In the genomic region with DNA sequence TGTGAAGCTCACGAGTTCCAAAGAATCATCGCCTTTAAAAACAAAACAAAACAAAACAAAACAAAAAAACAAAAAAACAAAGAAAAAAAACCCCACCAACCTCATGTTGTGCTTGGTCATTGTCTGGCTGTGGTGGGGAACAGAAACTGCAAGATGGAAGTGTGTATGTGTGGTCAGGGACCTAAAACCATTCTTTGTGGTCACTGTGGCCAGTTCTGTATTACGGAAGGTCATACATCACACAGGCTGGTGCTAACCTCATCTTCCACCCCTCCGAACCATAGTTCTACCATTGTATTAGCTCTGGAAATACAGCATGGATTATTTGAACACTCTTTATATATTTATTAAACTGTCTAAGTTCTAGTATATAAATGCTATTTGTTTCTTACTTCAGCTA, we compare ENCODE assay signal across 27 mouse cellular contexts.
DNase-seq lines count a peak whose midpoint lies in the region; ATAC-seq lines count a peak whose summit lies in the region.
"Had no signal": no experiment of that assay in that cellular context is flagged by ENCODE, and none has a peak within 500 bp of the region (broad histone marks: within the 10 kb centered on the region; RNA-seq: fewer than 3 reads in every experiment).

No protein-coding gene starts in this region.

- no peak for ATAC-seq in midbrain, embryonic 11.5 days (ENCODE audit: low FRiP score)
- ATAC-seq in midbrain, embryonic 16.5 days, result no peak
- ATAC-seq in granulocyte monocyte progenitor cell, adult 5-6 weeks (replicated peaks; ENCODE audit: poor library complexity, severe bottlenecking), result peak; percentile 87
- peak; percentile 83 for ATAC-seq in megakaryocyte progenitor cell, adult 5-6 weeks (replicated peaks; ENCODE audit: poor library complexity)
- ATAC-seq in hindbrain, embryonic 11.5 days (ENCODE audit: low FRiP score), result no peak
- ATAC-seq: activated CD4-positive, CD25-positive, alpha-beta regulatory T cell, adult 4 months; forebrain, embryonic 14.5 days; forebrain, postnatal 0 days; hindbrain, postnatal 0 days; inflammation-experienced regulatory T-cells, adult 6 months; intestine, embryonic 16.5 days had no signal

- no peak overlapping the region for H3K9ac ChIP-seq in midbrain, embryonic 11.5 days (ENCODE audit: low read length)
- no peak overlapping the region for H3K9ac ChIP-seq in midbrain, embryonic 16.5 days (ENCODE audit: low read depth, low read length)
- H3K9ac ChIP-seq in hindbrain, embryonic 11.5 days (ENCODE audit: low read depth, low read length), result no peak overlapping the region
- H3K9ac ChIP-seq: embryonic facial prominence, embryonic 13.5 days; forebrain, postnatal 0 days; heart, embryonic 13.5 days; hindbrain, embryonic 14.5 days had no signal

- no peaks in the 10 kb centered on the region for H3K9me3 ChIP-seq in midbrain, embryonic 11.5 days (ENCODE audit: control insufficient read depth, low read length)
- no peaks in the 10 kb centered on the region for H3K9me3 ChIP-seq in midbrain, embryonic 16.5 days (replicated peaks; ENCODE audit: control insufficient read depth, low read length, poor library complexity, severe bottlenecking)
- no peaks in the 10 kb centered on the region for H3K9me3 ChIP-seq in hindbrain, embryonic 11.5 days (ENCODE audit: control insufficient read depth, low read length)
- H3K9me3 ChIP-seq in limb, embryonic 10.5 days (replicated peaks), result no peaks in the 10 kb centered on the region
- H3K9me3 ChIP-seq: embryonic facial prominence, embryonic 10.5 days; embryonic facial prominence, embryonic 13.5 days; heart, embryonic 13.5 days; hindbrain, embryonic 10.5 days had no signal

- no peak overlapping the region for H3K4me2 ChIP-seq in midbrain, embryonic 11.5 days
- no peak overlapping the region for H3K4me2 ChIP-seq in midbrain, embryonic 16.5 days (ENCODE audit: low read length)
- H3K4me2 ChIP-seq in hindbrain, embryonic 11.5 days (replicated peaks; ENCODE audit: low read depth, low read length), result no peak overlapping the region
- H3K4me2 ChIP-seq: embryonic facial prominence, embryonic 13.5 days; hindbrain, embryonic 14.5 days had no signal

- H3K27ac ChIP-seq in midbrain, embryonic 11.5 days (ENCODE audit: low read depth, low read length), result no peak overlapping the region
- H3K27ac ChIP-seq in midbrain, embryonic 16.5 days (ENCODE audit: low read length), result no peak overlapping the region
- no peak overlapping the region for H3K27ac ChIP-seq in hindbrain, embryonic 11.5 days (ENCODE audit: low read depth, low read length)
- no peak overlapping the region for H3K27ac ChIP-seq in limb, embryonic 10.5 days
- H3K27ac ChIP-seq: embryonic facial prominence, embryonic 13.5 days; gastrocnemius, adult 2 months; hindbrain, embryonic 10.5 days; hindbrain, embryonic 14.5 days; hindbrain, postnatal 0 days had no signal

- WGBS in midbrain, embryonic 11.5 days, result 91% methylated on average over 4 of the region's 4 CpGs
- 93% methylated on average over 4 of the region's 4 CpGs for WGBS in midbrain, embryonic 16.5 days
- WGBS in hindbrain, embryonic 11.5 days, result 92% methylated on average over 4 of the region's 4 CpGs
- WGBS in limb, embryonic 10.5 days, result 93% methylated on average over 4 of the region's 4 CpGs

- H3K36me3 ChIP-seq in midbrain, embryonic 11.5 days (ENCODE audit: control insufficient read depth, insufficient read depth, low read length), result no peaks in the 10 kb centered on the region
- H3K36me3 ChIP-seq in midbrain, embryonic 16.5 days (ENCODE audit: control insufficient read depth, insufficient read depth, low read length), result no peaks in the 10 kb centered on the region
- no peaks in the 10 kb centered on the region for H3K36me3 ChIP-seq in hindbrain, embryonic 11.5 days (ENCODE audit: control insufficient read depth, insufficient read depth, low read length)
- no peaks in the 10 kb centered on the region for H3K36me3 ChIP-seq in limb, embryonic 10.5 days
- H3K36me3 ChIP-seq: embryonic facial prominence, embryonic 10.5 days; embryonic facial prominence, embryonic 13.5 days; heart, embryonic 13.5 days; hindbrain, embryonic 10.5 days had no signal

- no peak overlapping the region for H3K4me3 ChIP-seq in midbrain, embryonic 11.5 days (ENCODE audit: low read depth, low read length)
- H3K4me3 ChIP-seq in midbrain, embryonic 16.5 days (ENCODE audit: low read depth, low read length), result no peak overlapping the region
- H3K4me3 ChIP-seq in hindbrain, embryonic 11.5 days (ENCODE audit: low read depth, low read length), result no peak overlapping the region
- H3K4me3 ChIP-seq in limb, embryonic 10.5 days, result no peak overlapping the region
- H3K4me3 ChIP-seq: embryonic facial prominence, embryonic 10.5 days; embryonic facial prominence, embryonic 13.5 days; erythroblast, embryonic 14.5 days; gastrocnemius, adult 2 months; heart, embryonic 13.5 days; hindbrain, embryonic 10.5 days had no signal

- H3K27me3 ChIP-seq in midbrain, embryonic 11.5 days (ENCODE audit: control insufficient read depth, insufficient read depth, low read length), result no peaks in the 10 kb centered on the region
- H3K27me3 ChIP-seq in midbrain, embryonic 16.5 days (ENCODE audit: control insufficient read depth, insufficient read depth, low read depth, low read length), result no peaks in the 10 kb centered on the region
- H3K27me3 ChIP-seq in hindbrain, embryonic 11.5 days (ENCODE audit: control insufficient read depth, insufficient read depth, low read length), result no peaks in the 10 kb centered on the region
- H3K27me3 ChIP-seq in limb, embryonic 10.5 days (ENCODE audit: low read depth, poor library complexity, severe bottlenecking), result no peaks in the 10 kb centered on the region
- H3K27me3 ChIP-seq: heart, embryonic 13.5 days had no signal

- peak; percentile 67 for DNase-seq in midbrain, embryonic 11.5 days (ENCODE audit: low spot score, missing footprints)
- no peak for DNase-seq in hindbrain, embryonic 11.5 days (ENCODE audit: low spot score)
- DNase-seq in limb, embryonic 10.5 days (ENCODE audit: low spot score), result no peak
- DNase-seq: adrenal gland, adult 8-10 months; adrenal gland, postnatal 25 days; cerebellum, adult 18-20 months; cerebellum, adult 9-10 months; cerebellum, postnatal 14 days; forebrain, postnatal 0 days; gastrocnemius, adult 2 months; gastrocnemius, postnatal 14 days; heart, adult 18-20 months; heart, postnatal 14 days had no signal

- H3K4me1 ChIP-seq in midbrain, embryonic 11.5 days (ENCODE audit: control insufficient read depth, insufficient read depth, low read length), result peaks cover 6% of the 10 kb centered on the region; the same call in 1 of the 2 replicates
- peaks cover 3% of the 10 kb centered on the region; the same call in 1 of the 2 replicates for H3K4me1 ChIP-seq in midbrain, embryonic 16.5 days (ENCODE audit: control insufficient read depth, insufficient read depth, low read length)
- H3K4me1 ChIP-seq in hindbrain, embryonic 11.5 days (replicated peaks; ENCODE audit: control insufficient read depth, insufficient read depth, low read length), result no peaks in the 10 kb centered on the region
- H3K4me1 ChIP-seq in limb, embryonic 10.5 days, result peaks cover 21% of the 10 kb centered on the region

Comparison
In these comparisons a context has a peak if more than half of its experiments do, and no peak if none do; other contexts are left out.
1. ATAC-seq: peak in granulocyte monocyte progenitor cell, adult 5-6 weeks (single experiment) and megakaryocyte progenitor cell, adult 5-6 weeks (single experiment); none in midbrain, embryonic 11.5 days (single experiment), midbrain, embryonic 16.5 days (single experiment) and hindbrain, embryonic 11.5 days (single experiment).